Mouse (Mus musculus) myocyte (in vitro differentiated cells): Measurements from ENCODE around the gene Mael. TPM values are rescaled to one million over a fixed set of nuclear protein-coding genes. Genes with fewer than 3 reads are reported as not detected.

ENCODE experiments used
- H3K27me3 ChIP-seq: one replicate; pipeline ENCODE4 v1.6.1; 2011; ENCODE audit not compliant: control insufficient read depth, insufficient read depth, insufficient read length
- H3K36me3 ChIP-seq: one replicate; pipeline ENCODE4 v1.6.1; 2011; ENCODE audit not compliant: control insufficient read depth, insufficient read depth
- H3K4me2 ChIP-seq: one replicate; pipeline ENCODE4 v1.6.1; 2011; ENCODE audit warnings: low read depth, control low read depth
- H3K4me3 ChIP-seq: one replicate; pipeline ENCODE4 v1.5.1; 2011; ENCODE audit warnings: mild to moderate bottlenecking, control low read depth, moderate library complexity
- H3K79me2 ChIP-seq: one replicate; pipeline ENCODE4 v1.6.1; 2011; ENCODE audit not compliant: control insufficient read depth, insufficient read depth
- H3ac ChIP-seq: one replicate; pipeline ENCODE4 v1.6.1; 2011; ENCODE audit not compliant: control insufficient read depth, insufficient read length
- CEBPB ChIP-seq: IDR thresholded peaks from 2 replicates; pipeline ENCODE4 v1.6.1; 2011; ENCODE audit warnings: mild to moderate bottlenecking, moderate library complexity; ENCODE audit not compliant: poor library complexity, insufficient read depth, severe bottlenecking
- E2F4 ChIP-seq: IDR thresholded peaks from one replicate; pipeline ENCODE4 v1.6.1; 2011; ENCODE audit warnings: mild to moderate bottlenecking, control low read depth, moderate library complexity; ENCODE audit not compliant: insufficient read depth
- MAX ChIP-seq: IDR thresholded peaks from one replicate; pipeline ENCODE4 v1.6.1; 2011; ENCODE audit warnings: low read depth, mild to moderate bottlenecking, control low read depth
- MYOD1 ChIP-seq, 3 experiments: IDR thresholded peaks; one replicate each; pipeline ENCODE4 v1.6.1; 2011; ENCODE audit warnings: control low read depth in 2 of 3, low read depth in 2 of 3, mild to moderate bottlenecking in 2 of 3, moderate library complexity in 1 of 3; ENCODE audit not compliant: insufficient read length in 2 of 3, control insufficient read depth in 1 of 3
- MYOG ChIP-seq, 3 experiments: IDR thresholded peaks; one replicate each; pipeline ENCODE4 v1.6.1; 2011; ENCODE audit warnings: control low read depth in 2 of 3, low read depth in 2 of 3, mild to moderate bottlenecking in 2 of 3; ENCODE audit not compliant: insufficient read length in 2 of 3, control insufficient read depth in 1 of 3, insufficient read depth in 1 of 3
- POLR2A ChIP-seq: IDR thresholded peaks from one replicate; pipeline ENCODE4 v1.6.1; 2011; ENCODE audit warnings: low read depth, mild to moderate bottlenecking, control low read depth, moderate library complexity; ENCODE audit not compliant: insufficient read length
- POLR2AphosphoS2 ChIP-seq: IDR thresholded peaks from one replicate; pipeline ENCODE4 v1.6.1; 2011; ENCODE audit warnings: low read depth, control low read depth; ENCODE audit not compliant: insufficient read length
- REST ChIP-seq: IDR thresholded peaks from one replicate; pipeline ENCODE4 v1.6.1; 2011; ENCODE audit warnings: mild to moderate bottlenecking, control low read depth, moderate library complexity; ENCODE audit not compliant: insufficient read depth, insufficient read length
- SRF ChIP-seq: IDR thresholded peaks from one replicate; pipeline ENCODE4 v1.6.1; 2011; ENCODE audit warnings: low read depth; ENCODE audit not compliant: control insufficient read depth, insufficient read length
- TCF12 ChIP-seq: IDR thresholded peaks from one replicate; pipeline ENCODE4 v1.6.1; 2011; ENCODE audit warnings: mild to moderate bottlenecking, control low read depth; ENCODE audit not compliant: poor library complexity, insufficient read depth, severe bottlenecking
- TCF3 ChIP-seq: IDR thresholded peaks from one replicate; pipeline ENCODE4 v1.6.1; 2011; ENCODE audit warnings: low read depth, control low read depth; ENCODE audit not compliant: insufficient read length
- USF1 ChIP-seq: IDR thresholded peaks from one replicate; pipeline ENCODE4 v1.6.1; 2011; ENCODE audit warnings: low read depth, mild to moderate bottlenecking, control low read depth, moderate library complexity
- polyA plus RNA-seq: library from polyadenylated mRNA; unstranded; fragments of >200 nt; fragmentation: generic; extraction: Trizol; gene quantifications from one replicate; pipeline ENCODE4 v1.2.1, GENCODE M21; 2012; ENCODE audit warnings: missing spikeins

Mael gene
- polyA plus RNA-seq, 1 experiment = not detected

- no peak overlapping the region for H3K4me3 ChIP-seq
- no peak for TF ChIP-seq MYOD1 (IDR thresholded peaks at IDR 0.05; ENCODE audit: control insufficient read depth in 1 of 3, insufficient read length in 2 of 3, low read depth in 2 of 3)
- TF ChIP-seq SRF = no peak
Measured at GRCm38 (mm10) chr1:166172992-166173391, 65.6 kb downstream of the Mael start.

GRCm38 (mm10) chr1:166170852-166171251 is 67.7 kb downstream of the Mael start:
- Histone ChIP-seq H3ac (no peak overlapping the region), H3K4me3 (no peak overlapping the region), H3K4me2 (no peak overlapping the region), H3K27me3 (peaks cover 9% of the 10 kb centered on the region), H3K79me2 (no peaks in the 10 kb centered on the region), H3K36me3 (no peaks in the 10 kb centered on the region)
- TF ChIP-seq SRF (no peak), E2F4 (no peak), MAX (no peak), MYOD1 (IDR thresholded peaks at IDR 0.05; ENCODE audit: control insufficient read depth in 1 of 3, insufficient read length in 2 of 3, low read depth in 2 of 3) (no peak), POLR2A (no peak), CEBPB (no peak), TCF12 (no peak), MYOG (IDR thresholded peaks at IDR 0.05; ENCODE audit: control insufficient read depth in 1 of 3, insufficient read depth in 1 of 3, insufficient read length in 2 of 3, low read depth in 2 of 3) (no peak), POLR2AphosphoS2 (no peak)

More at GRCm38 (mm10) chr1:166172992-166173391, 65.6 kb downstream of the Mael start:
- Histone ChIP-seq H3K27me3 (peaks cover 9% of the 10 kb centered on the region), H3ac (no peak overlapping the region), H3K4me2 (no peak overlapping the region), H3K36me3 (no peaks in the 10 kb centered on the region), H3K79me2 (no peaks in the 10 kb centered on the region)

GRCm38 (mm10) chr1:166169713-166170112 is 68.8 kb downstream of the Mael start:
- no peak overlapping the region for H3ac ChIP-seq
- no peak overlapping the region for H3K4me2 ChIP-seq
- TF ChIP-seq TCF12 (no peak), POLR2A (no peak), MAX (no peak)

GRCm38 (mm10) chr1:166168017-166168416 is 70.5 kb downstream of the Mael start:
- H3K27me3 ChIP-seq = peaks cover 17% of the 10 kb centered on the region
- TF ChIP-seq MYOD1 (IDR thresholded peaks at IDR 0.05; ENCODE audit: control insufficient read depth in 1 of 3, insufficient read length in 2 of 3, low read depth in 2 of 3) (no peak), TCF12 (no peak), REST (no peak), E2F4 (no peak), CEBPB (no peak), POLR2AphosphoS2 (no peak), MAX (no peak), POLR2A (no peak), SRF (no peak), TCF3 (no peak), MYOG (IDR thresholded peaks at IDR 0.05; ENCODE audit: control insufficient read depth in 1 of 3, insufficient read depth in 1 of 3, insufficient read length in 2 of 3, low read depth in 2 of 3) (no peak), USF1 (no peak)
- no peaks in the 10 kb centered on the region for H3K79me2 ChIP-seq
- H3K4me2 ChIP-seq = no peak overlapping the region
- no peak overlapping the region for H3K4me3 ChIP-seq
- no peaks in the 10 kb centered on the region for H3K36me3 ChIP-seq
- no peak overlapping the region for H3ac ChIP-seq

More at GRCm38 (mm10) chr1:166169713-166170112, 68.8 kb downstream of the Mael start:
- peaks cover 15% of the 10 kb centered on the region for H3K27me3 ChIP-seq
- no peak overlapping the region for H3K4me3 ChIP-seq
- no peaks in the 10 kb centered on the region for H3K36me3 ChIP-seq
- H3K79me2 ChIP-seq = no peaks in the 10 kb centered on the region

- Histone ChIP-seq H3K4me3 (no peak overlapping the region), H3K4me2 (no peak overlapping the region), H3K27me3 (peaks cover 17% of the 10 kb centered on the region), H3K36me3 (no peaks in the 10 kb centered on the region), H3K79me2 (no peaks in the 10 kb centered on the region), H3ac (no peak overlapping the region)
- TF ChIP-seq TCF3 (no peak), MAX (no peak), USF1 (no peak), E2F4 (no peak), POLR2AphosphoS2 (no peak), POLR2A (no peak), TCF12 (no peak), SRF (no peak), CEBPB (no peak), MYOD1 (IDR thresholded peaks at IDR 0.05; ENCODE audit: control insufficient read depth in 1 of 3, insufficient read length in 2 of 3, low read depth in 2 of 3) (no peak), MYOG (IDR thresholded peaks at IDR 0.05; ENCODE audit: control insufficient read depth in 1 of 3, insufficient read depth in 1 of 3, insufficient read length in 2 of 3, low read depth in 2 of 3) (no peak), REST (no peak)
Measured at GRCm38 (mm10) chr1:166167405-166167804, 71.1 kb downstream of the Mael start.
